Mouse (Mus musculus) T-helper 17 cell (primary cell): Measurements from ENCODE around the gene Txlna.

Source experiments
- in situ Hi-C, 2 experiments: fragments of 300-600 bp; cut with MboI, MseI; formaldehyde crosslinking; loops; 1 replicate in 1 of 2; 2 replicates in 1 of 2; pipeline ENCODE4 v1.15.1; 2025; ENCODE audit warnings: high pct_unique_total_duplicates in 2 of 2

Txlna gene

GRCm38 (mm10) chr4:129600233-129601158, 40.4 kb downstream of the Txlna start, which contains the start of the genes Eif3i and Tmem234:
TSS of gene Eif3i (minus strand) at chr4:129600648.
TSS of gene Tmem234 (plus strand) at chr4:129600668.
- in situ Hi-C loops, result loop anchor here (5.0 to 10.0 kb wide), 2 partner anchors 43 to 46 kb away; no protein-coding TSS in a partner anchor

- in situ Hi-C loops, result no loop called here
These were observed 52.0 kb downstream of the Txlna start for GRCm38 (mm10) chr4:129588865-129589264.

DNA sequence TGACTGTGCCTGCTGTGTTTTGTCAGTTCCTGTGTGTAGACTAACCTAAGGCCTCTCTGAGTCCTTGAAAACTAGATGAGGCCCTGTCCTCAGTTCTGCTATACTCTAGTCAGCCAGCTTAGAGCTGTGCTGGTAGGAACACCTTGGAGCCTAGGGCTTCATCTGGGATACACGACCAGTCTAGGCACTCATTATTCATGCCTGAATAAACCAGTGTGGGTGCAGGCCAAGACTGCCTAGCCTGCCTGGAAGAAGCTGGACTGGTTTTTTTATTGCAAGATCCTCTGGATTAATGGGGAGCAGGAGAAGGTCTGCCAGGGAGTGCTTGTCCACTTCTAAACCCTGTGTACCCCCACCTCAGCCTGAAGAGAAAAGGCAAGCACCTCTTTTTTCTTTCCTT, 53.9 kb downstream of the Txlna start:
- in situ Hi-C loops, result no loop called here

DNA sequence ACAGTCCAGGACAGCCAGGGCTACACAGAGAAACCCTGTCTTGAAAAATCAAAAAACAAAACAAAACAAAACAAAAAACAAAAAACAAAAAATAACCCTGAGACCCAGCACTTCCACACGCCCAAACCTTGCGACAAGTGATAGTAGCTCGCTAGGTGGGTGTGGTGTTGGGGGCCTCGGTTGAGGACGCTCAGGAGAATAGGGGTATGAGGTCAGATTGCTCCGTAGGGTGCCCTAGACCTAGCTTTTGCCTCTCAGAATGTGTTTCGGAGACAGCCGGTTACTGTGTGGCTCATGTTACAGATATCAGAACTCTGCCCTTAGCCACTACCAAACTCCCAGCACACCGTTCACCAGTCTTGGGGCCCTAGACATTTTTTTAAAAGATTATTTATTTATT, 55.1 kb downstream of the Txlna start:
- in situ Hi-C loops, result no loop called here

DNA sequence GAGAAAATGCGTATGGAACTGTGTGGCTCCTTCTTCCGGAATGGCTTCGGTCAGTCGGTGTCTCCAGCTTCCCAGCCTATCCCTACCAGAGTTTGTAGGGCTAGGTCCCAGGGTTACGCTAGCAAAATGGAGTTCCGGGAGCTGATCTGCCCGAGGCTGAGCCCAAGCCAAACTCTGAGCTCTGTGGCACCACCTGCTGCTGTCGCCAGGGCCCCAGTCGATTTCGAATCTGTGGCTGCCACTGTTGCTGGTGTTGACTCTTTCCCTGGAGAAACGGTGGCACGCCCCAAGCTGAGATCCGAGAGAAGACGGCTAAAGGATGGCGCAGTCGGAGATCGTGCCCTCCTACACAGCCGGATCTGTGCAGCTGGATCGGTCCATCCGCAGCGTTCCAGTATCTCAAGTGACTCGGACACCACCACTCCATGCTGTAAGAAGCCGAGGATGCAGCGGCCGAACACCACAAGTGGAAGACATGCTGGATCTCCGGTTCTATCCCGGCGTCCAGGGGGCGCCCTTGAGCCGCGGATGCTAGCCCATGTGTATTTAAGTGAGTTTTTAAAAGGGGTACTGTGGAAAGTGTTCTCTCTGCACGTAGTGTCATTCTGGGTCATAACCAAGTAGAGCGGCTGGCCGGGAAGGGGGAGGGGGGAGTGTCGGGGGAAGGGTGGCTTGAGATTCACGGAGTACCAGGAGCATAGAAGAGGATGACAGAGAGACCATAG, 55.8 kb downstream of the Txlna start:
- in situ Hi-C loops, result no loop called here

DNA sequence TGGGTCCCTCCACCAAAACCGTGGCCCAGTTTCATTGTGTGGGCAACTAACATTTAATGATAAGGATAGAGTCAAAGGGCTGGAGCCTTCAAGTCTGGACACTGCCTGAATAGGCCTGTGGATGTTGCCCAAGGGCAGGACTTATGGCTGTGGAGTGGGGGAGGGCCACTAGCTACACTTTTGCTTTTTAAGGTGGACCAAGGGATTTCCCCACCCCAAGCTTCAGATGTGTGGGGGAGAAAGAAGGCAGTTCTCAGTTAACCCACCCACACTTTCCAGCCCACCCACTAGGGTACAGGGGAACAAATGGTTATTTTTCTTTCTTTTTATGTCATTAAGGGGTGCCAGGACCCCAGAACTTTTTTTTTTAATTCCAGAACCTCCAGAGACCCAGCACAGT, 56.5 kb downstream of the Txlna start:
- in situ Hi-C loops, result no loop called here

DNA sequence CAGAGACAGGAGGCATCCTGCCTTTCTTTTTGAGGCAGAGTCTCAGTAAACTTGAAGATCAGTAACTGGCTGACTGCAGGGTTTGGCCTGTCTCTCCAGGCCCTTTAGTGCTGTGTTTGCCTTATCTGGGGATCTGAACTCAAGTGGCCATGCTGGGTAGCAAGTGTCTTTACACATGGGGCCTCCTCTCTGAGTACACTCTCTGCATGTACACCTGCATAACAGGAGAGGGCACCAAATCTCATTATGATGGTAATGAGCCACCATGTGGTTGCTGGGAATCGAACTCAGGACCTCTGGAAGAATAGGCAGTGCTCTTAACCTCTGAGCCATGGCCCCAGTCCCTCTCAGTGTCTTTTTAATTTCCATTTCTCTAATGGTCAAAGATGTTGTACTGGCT, 58.6 kb downstream of the Txlna start:
- in situ Hi-C loops, result no loop called here

DNA sequence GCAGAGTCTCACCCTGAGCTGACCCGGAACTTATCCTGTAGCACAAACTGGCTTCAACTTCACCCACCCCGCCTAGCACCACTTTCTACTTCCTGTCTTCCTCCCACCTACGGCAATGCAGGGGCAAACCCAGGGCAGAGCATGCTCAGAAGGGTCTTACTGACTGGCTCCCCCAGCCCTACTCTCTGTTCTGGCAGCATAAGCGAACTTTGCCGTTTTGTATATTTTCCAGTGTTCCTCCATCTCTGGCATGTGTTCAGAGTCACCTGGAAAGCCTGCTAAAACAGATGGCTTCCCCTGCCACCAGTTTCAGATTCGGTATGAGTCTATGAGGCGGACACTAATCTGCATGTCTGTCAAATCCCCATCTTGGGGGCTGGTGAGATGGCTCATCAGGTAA, 60.5 kb downstream of the Txlna start:
- in situ Hi-C loops, result no loop called here

GRCm38 (mm10) chr4:129578466-129578865, 62.4 kb downstream of the Txlna start, which contains the start of gene Fam167b:
TSS of gene Fam167b (minus strand) at chr4:129578549.
- in situ Hi-C loops, result no loop called here

DNA sequence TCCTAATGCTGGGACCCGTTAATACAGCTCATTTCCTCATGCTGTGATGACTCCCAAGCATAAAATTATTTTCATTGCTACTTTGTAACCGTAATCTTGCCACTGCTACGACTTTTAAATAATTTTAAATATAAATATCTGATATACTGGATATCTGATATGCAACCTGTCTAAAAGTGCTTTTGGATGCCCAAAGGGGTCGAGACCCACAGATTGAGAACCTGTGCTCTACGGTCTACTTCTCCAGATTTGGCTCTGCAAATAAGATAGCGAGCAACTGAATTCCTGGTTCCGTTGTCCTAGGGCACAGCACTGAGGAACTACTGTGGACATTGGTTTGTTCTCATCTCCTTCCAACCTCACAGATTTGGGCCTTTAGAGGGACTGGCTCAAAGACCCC, 63.2 kb downstream of the Txlna start:
- in situ Hi-C loops, result no loop called here

- in situ Hi-C loops, result no loop called here
These were observed 63.9 kb downstream of the Txlna start for GRCm38 (mm10) chr4:129576863-129577491.
